In the genomic region with DNA sequence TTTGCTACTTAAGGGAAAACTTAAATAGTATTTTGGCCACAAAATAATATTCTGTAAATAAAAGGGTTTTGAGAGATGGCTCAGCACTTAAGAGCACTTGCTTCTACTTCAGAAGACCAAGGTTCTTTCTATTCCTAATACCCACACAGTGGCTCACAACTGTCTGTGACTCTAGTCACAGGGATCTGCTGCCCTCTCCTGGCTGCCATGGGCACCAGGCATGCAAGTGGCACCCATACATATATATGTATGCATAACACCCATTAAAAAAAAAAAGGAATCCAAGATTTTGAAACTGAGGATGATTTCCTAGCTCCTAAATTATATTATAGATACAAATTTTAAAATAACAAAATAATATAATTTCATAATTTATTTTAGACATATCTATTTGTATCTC, we compare ENCODE assay signal across 10 mouse cellular contexts. TPM values are rescaled to one million over a fixed set of nuclear protein-coding genes. Genes with fewer than 3 reads are reported as not detected.
A peak's percentile ranks its signal among the peaks of the same experiment; 100 is the strongest.
DNase-seq lines count a peak whose midpoint lies in the region; ATAC-seq and TF ChIP-seq lines count a peak whose summit lies in the region.
"Had no signal": no experiment of that assay in that cellular context is flagged by ENCODE, and none has a peak within 500 bp of the region (broad histone marks: within the 10 kb centered on the region; RNA-seq: fewer than 3 reads in every experiment).

No protein-coding gene starts in this region.

- no peak for TF ChIP-seq EP300 in MEL (IDR thresholded peaks at IDR 0.05; ENCODE audit: low read depth in 1 of 2, low read length in 2 of 2)

- no peak overlapping the region for H3K27ac ChIP-seq in MEL (ENCODE audit: control insufficient read depth, low read depth, low read length)
- H3K27ac ChIP-seq in forebrain, postnatal 0 days (ENCODE audit: low read depth, low read length): no peak overlapping the region
- H3K27ac ChIP-seq: stomach, embryonic 15.5 days had no signal

- no peaks in the 10 kb centered on the region for H3K9me3 ChIP-seq in MEL (replicated peaks; ENCODE audit: insufficient read depth, low read length)
- H3K9me3 ChIP-seq in forebrain, postnatal 0 days (ENCODE audit: low read length): no peaks in the 10 kb centered on the region
- H3K9me3 ChIP-seq: stomach, embryonic 15.5 days had no signal

- intact Hi-C loops in heart, postnatal 14 days (cut with DNase I): no loop called here

- TF ChIP-seq CTCF in MEL (IDR thresholded peaks at IDR 0.05 in 2 of 3, conservative IDR thresholded peaks at IDR 0.05 in 1 of 3; ENCODE audit: control insufficient read depth in 1 of 3, insufficient read depth in 1 of 3, low read depth in 2 of 3, low read length in 3 of 3, poor library complexity in 1 of 3, severe bottlenecking in 1 of 3): peak; percentile 46 to 72 (median 65)
- TF ChIP-seq CTCF in forebrain, postnatal 0 days (IDR thresholded peaks at IDR 0.05; ENCODE audit: low read depth): peak; percentile 66

- TF ChIP-seq RAD21 in MEL (IDR thresholded peaks at IDR 0.05; ENCODE audit: low read depth, low read length): peak; percentile 38

- H3K36me3 ChIP-seq in MEL (ENCODE audit: control insufficient read depth in 1 of 2, insufficient read depth in 2 of 2, low read length in 2 of 2): peaks cover 0 to 12% of the 10 kb centered on the region in 2 experiments; a peak in 2 of 4 replicates
- peaks cover 43% of the 10 kb centered on the region for H3K36me3 ChIP-seq in forebrain, postnatal 0 days (ENCODE audit: insufficient read depth)

- H3K4me3 ChIP-seq in MEL (ENCODE audit: control insufficient read depth in 1 of 2, insufficient read depth in 1 of 2, low read depth in 2 of 2, low read length in 2 of 2): no peak overlapping the region
- no peak overlapping the region for H3K4me3 ChIP-seq in forebrain, postnatal 0 days (ENCODE audit: low read depth, low read length)
- H3K4me3 ChIP-seq: stomach, embryonic 15.5 days had no signal

- no peaks in the 10 kb centered on the region for H3K79me2 ChIP-seq in MEL (ENCODE audit: control insufficient read depth, insufficient read depth, low read length, poor library complexity)

- no peaks in the 10 kb centered on the region for H3K4me1 ChIP-seq in MEL (ENCODE audit: control insufficient read depth in 1 of 2, insufficient read depth in 2 of 2, low read length in 2 of 2)
- no peaks in the 10 kb centered on the region for H3K4me1 ChIP-seq in forebrain, postnatal 0 days (ENCODE audit: insufficient read depth)
- H3K4me1 ChIP-seq: stomach, embryonic 15.5 days had no signal

- H3K9ac ChIP-seq in MEL (ENCODE audit: control insufficient read depth, low read depth, low read length, poor library complexity, severe bottlenecking): no peak overlapping the region
- no peak overlapping the region for H3K9ac ChIP-seq in forebrain, postnatal 0 days
- H3K9ac ChIP-seq: stomach, embryonic 15.5 days had no signal

- ATAC-seq in forebrain, postnatal 0 days: peak; percentile 75

- TF ChIP-seq POLR2A in MEL (IDR thresholded peaks at IDR 0.05; ENCODE audit: control insufficient read depth in 1 of 2, insufficient read depth in 1 of 2, low read depth in 1 of 2, low read length in 2 of 2, poor library complexity in 1 of 2): no peak

- peak; percentile 23 to 25 for DNase-seq in heart, postnatal 14 days
- DNase-seq in heart, adult 11 months: no peak
- DNase-seq in 3T3-L1 (ENCODE audit: low read depth, low spot score) (peak; percentile 43), MEL (ENCODE audit: low read depth, low spot score) (peak; percentile 68)
- peak; percentile 62 for DNase-seq in forebrain, postnatal 0 days
- peak; percentile 46 for DNase-seq in lung, postnatal 14 days
- DNase-seq in thymus, postnatal 25 days: peak; percentile 60
- DNase-seq in cerebellum, adult 9-11 months: no peak

- no peak overlapping the region for H3K4me2 ChIP-seq in forebrain, postnatal 0 days (ENCODE audit: low read depth)
- H3K4me2 ChIP-seq: stomach, embryonic 15.5 days had no signal

- H3K27me3 ChIP-seq in MEL (ENCODE audit: control insufficient read depth in 1 of 2, insufficient read depth in 2 of 2, low read length in 2 of 2): no peaks in the 10 kb centered on the region
- H3K27me3 ChIP-seq in forebrain, postnatal 0 days (ENCODE audit: insufficient read depth, low read length): no peaks in the 10 kb centered on the region
- H3K27me3 ChIP-seq: stomach, embryonic 15.5 days had no signal

TF ChIP-seq in MEL, 35 proteins besides CTCF, POLR2A, EP300 and RAD21:
- TF ChIP-seq GATA1 (IDR thresholded peaks at IDR 0.05; ENCODE audit: low read depth, low read length): no peak
- no peak for TF ChIP-seq HCFC1 (IDR thresholded peaks at IDR 0.05; ENCODE audit: low read depth, low read length)
- peak; percentile 46; the same call in 1 of the 2 replicates for TF ChIP-seq ZNF384 (IDR thresholded peaks at IDR 0.05; ENCODE audit: low read depth, low read length)
- no peak for TF ChIP-seq MYB (IDR thresholded peaks at IDR 0.05; ENCODE audit: low read depth, low read length)
- no peak for TF ChIP-seq RCOR1 (IDR thresholded peaks at IDR 0.05; ENCODE audit: low read depth, low read length)
- peak; percentile 53 for TF ChIP-seq SMC3 (IDR thresholded peaks at IDR 0.05; ENCODE audit: low read depth, low read length)
- no peak for TF ChIP-seq ETS1 (IDR thresholded peaks at IDR 0.05; ENCODE audit: low read depth, low read length)
TF ChIP-seq in MEL: peak in this region for 2.

RNA-seq across cellular contexts. Expression of a gene that starts 10.8 kb away (rescaled TPM):
- total RNA-seq in heart, postnatal 14 days (2021): 10 to 100 TPM; 16.7 to 17.9 TPM
- 2.3 and 2.7 TPM in 2 replicates for total RNA-seq in MEL (2012; rRNA removed)
- 1 to 10 TPM in 1 of 2 experiments, not detected in 1; 7.7 TPM for polyA plus RNA-seq in MEL (2012; ENCODE audit: insufficient read depth in 1 of 2, insufficient read length in 2 of 2, low read depth in 1 of 2, low replicate concordance in 2 of 2, missing spikeins in 1 of 2)
- total RNA-seq in forebrain, postnatal 0 days (2014; rRNA removed): 9.2 and 14.4 TPM in 2 replicates
- 1.0 and 2.2 TPM in 2 replicates for polyA plus RNA-seq in forebrain, postnatal 0 days (2015; fragmentation: Nextera tagmentation; extraction: Ambion mirVana)

RNA-seq across cellular contexts. Expression of a gene that starts 11.3 kb away (rescaled TPM):
- 100 to 1,000 TPM in 1 of 2 experiments, 10 to 100 TPM in 1; 93.5 to 102 TPM for total RNA-seq in heart, postnatal 14 days (2021)
- 121 and 126 TPM in 2 replicates for total RNA-seq in MEL (2012; rRNA removed)
- 10 to 100 TPM in 1 of 2 experiments, not detected in 1; 85.8 TPM for polyA plus RNA-seq in MEL (2012; ENCODE audit: insufficient read depth in 1 of 2, insufficient read length in 2 of 2, low read depth in 1 of 2, low replicate concordance in 2 of 2, missing spikeins in 1 of 2)
- total RNA-seq in forebrain, postnatal 0 days (2014; rRNA removed): 90.7 and 105 TPM in 2 replicates
- polyA plus RNA-seq in forebrain, postnatal 0 days (2015; fragmentation: Nextera tagmentation; extraction: Ambion mirVana): 189 and 216 TPM in 2 replicates

RNA-seq across cellular contexts. Expression of a gene that starts 36.1 kb away (rescaled TPM):
- not detected for total RNA-seq in heart, postnatal 14 days (2021)
- not detected in 2 replicates for total RNA-seq in MEL (2012; rRNA removed)
- not detected for polyA plus RNA-seq in MEL (2012; ENCODE audit: insufficient read depth in 1 of 2, insufficient read length in 2 of 2, low read depth in 1 of 2, low replicate concordance in 2 of 2, missing spikeins in 1 of 2)
- total RNA-seq in forebrain, postnatal 0 days (2014; rRNA removed): not detected in 2 replicates
- 0.06 and 0.11 TPM in 2 replicates for polyA plus RNA-seq in forebrain, postnatal 0 days (2015; fragmentation: Nextera tagmentation; extraction: Ambion mirVana)
- total RNA-seq: left cerebral cortex, postnatal 25 days had no signal
- polyA plus RNA-seq: stomach, embryonic 15.5 days had no signal

Comparison
In these comparisons a context has a peak if more than half of its experiments do, and no peak if none do; other contexts are left out.
1. DNase-seq: peak in heart, postnatal 14 days (2 of 2), 3T3-L1 (single experiment), MEL (single experiment), forebrain, postnatal 0 days (single experiment), lung, postnatal 14 days (single experiment) and thymus, postnatal 25 days (single experiment); none in heart, adult 11 months (single experiment) and cerebellum, adult 9-11 months (single experiment).